Mouse (Mus musculus): ENCODE data around the gene Trappc1.

GRCm38 (mm10) chr11:69369990-69370816, 46.4 kb downstream of the Trappc1 start:
- TF ChIP-seq CTCF (IDR thresholded peaks at IDR 0.05; ENCODE audit: low read depth, low read length), result no peak
- no peak for TF ChIP-seq POLR2A (IDR thresholded peaks at IDR 0.05; ENCODE audit: borderline replicate concordance, low read depth, low read length)

Measured in bone marrow macrophage, adult 2 months (primary cell).